Mouse (Mus musculus) splenic B cell, adult 2 months (primary cell): ENCODE measurements at regions not wholly inside any gene's neighbourhood (a gene's known extent, or its start where the extent isn't known, plus 50 kb on each side); places are given as distances from the start of the nearest gene placed in this dataset.
"Not testable (repeated sequence)": the region's sequence is repeated elsewhere in the genome, so short reads cannot be mapped to it uniquely, and the experiment has no call there.

ENCODE experiments used
- DNase-seq: peaks from one replicate; pipeline ENCODE4 v3.0.0-alpha.2; 2011; ENCODE audit warnings: low read depth, low spot score
- H3K27me3 ChIP-seq: 2 replicates; pipeline ENCODE4 v1.6.1; 2012; ENCODE audit warnings: mild to moderate bottlenecking, low read length, moderate library complexity, mixed read lengths; ENCODE audit not compliant: control insufficient read depth, poor library complexity, insufficient read depth, severe bottlenecking
- H3K36me3 ChIP-seq: 2 replicates; pipeline ENCODE4 v1.6.1; 2012; ENCODE audit warnings: mild to moderate bottlenecking, low read length, moderate library complexity, mixed read lengths; ENCODE audit not compliant: control insufficient read depth, poor library complexity, insufficient read depth, severe bottlenecking

GRCm38 (mm10) chr5:129385965-129386643 lies 114.9 kb upstream of the Sfswap start:
- H3K36me3 ChIP-seq, DNase-seq, H3K27me3 ChIP-seq: not testable (repeated sequence)

GRCm38 (mm10) chr5:129386671-129387070 lies 114.3 kb upstream of the Sfswap start:
- not testable (repeated sequence) for H3K36me3 ChIP-seq, DNase-seq, H3K27me3 ChIP-seq

GRCm38 (mm10) chr5:129387301-129387700 lies 113.7 kb upstream of the Sfswap start:
- DNase-seq: no peak
- no peaks in the 10 kb centered on the region for H3K27me3 ChIP-seq
- no peaks in the 10 kb centered on the region for H3K36me3 ChIP-seq

GRCm38 (mm10) chr5:129390921-129391371 lies 110.1 kb upstream of the Sfswap start:
- Histone ChIP-seq H3K36me3 (no peaks in the 10 kb centered on the region), H3K27me3 (no peaks in the 10 kb centered on the region)
- no peak for DNase-seq

DNA sequence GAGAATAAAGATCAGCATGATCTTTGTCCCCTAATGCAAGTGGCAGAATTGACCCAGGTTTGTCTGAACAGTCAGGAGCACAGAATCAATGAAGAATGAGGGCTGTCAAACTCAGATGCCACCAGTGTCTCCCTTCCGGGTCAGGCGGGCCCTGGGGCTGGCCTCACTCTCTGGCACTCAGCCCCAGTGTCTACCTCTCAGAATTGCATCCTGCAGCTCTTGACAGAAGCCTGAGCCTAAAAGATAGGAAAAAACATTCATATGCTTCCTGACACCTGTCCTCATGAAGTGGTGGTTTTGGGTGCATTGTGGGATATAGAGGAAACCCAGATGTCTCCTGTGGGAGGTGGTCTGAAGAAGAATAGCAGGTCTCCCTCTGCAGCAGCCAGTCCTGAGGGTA lies 107.9 kb upstream of the Sfswap start:
- Histone ChIP-seq H3K27me3 (no peaks in the 10 kb centered on the region), H3K36me3 (no peaks in the 10 kb centered on the region)
- DNase-seq: no peak

GRCm38 (mm10) chr5:129393606-129394255 lies 107.3 kb upstream of the Sfswap start:
- no peak for DNase-seq
- Histone ChIP-seq H3K27me3 (no peaks in the 10 kb centered on the region), H3K36me3 (no peaks in the 10 kb centered on the region)

DNA sequence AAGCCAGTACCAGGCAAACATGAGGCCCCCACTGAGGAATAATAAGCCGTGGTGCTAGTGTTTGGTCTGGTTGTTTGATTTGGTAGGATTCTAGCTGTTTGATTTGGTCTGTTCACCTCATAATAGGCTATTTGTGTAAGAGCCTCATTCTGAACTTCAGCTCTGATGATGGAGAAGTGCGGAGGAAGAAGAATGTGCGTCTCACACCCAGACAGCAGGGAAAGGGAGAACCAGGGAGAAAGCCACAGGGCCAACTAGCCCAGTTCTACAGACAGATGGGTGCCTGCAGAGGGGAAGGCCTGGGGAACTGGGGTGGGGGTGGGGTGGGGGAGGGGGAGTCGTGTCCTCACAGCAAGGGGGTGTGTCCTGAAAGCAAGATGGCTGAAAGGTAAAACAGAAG lies 106.6 kb upstream of the Sfswap start:
- Histone ChIP-seq H3K27me3 (no peaks in the 10 kb centered on the region), H3K36me3 (no peaks in the 10 kb centered on the region)
- no peak for DNase-seq

DNA sequence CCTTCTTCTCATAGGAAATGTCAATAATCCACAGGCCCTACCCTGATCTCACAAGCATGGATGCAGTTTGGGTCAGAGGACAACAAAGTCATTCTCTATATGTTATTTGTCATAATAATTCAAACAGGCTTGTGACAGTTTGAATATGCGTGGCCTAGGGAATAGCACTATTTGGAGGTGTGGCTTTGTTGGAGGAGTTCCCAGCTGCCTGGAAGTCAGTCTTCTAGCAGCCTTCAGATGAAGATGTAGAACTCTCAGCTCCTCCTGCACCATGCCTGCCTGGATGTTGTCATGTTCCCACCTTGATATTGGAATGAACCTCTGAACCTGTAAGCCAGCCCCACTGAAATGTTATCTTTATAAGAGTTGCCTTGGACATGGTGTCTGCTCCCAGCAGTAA lies 103.7 kb upstream of the Sfswap start:
- DNase-seq: no peak
- Histone ChIP-seq H3K36me3 (no peaks in the 10 kb centered on the region), H3K27me3 (no peaks in the 10 kb centered on the region)

- DNase-seq: no peak
Measured at GRCm38 (mm10) chr5:129406259-129406658, 94.8 kb upstream of the Sfswap start.

DNA sequence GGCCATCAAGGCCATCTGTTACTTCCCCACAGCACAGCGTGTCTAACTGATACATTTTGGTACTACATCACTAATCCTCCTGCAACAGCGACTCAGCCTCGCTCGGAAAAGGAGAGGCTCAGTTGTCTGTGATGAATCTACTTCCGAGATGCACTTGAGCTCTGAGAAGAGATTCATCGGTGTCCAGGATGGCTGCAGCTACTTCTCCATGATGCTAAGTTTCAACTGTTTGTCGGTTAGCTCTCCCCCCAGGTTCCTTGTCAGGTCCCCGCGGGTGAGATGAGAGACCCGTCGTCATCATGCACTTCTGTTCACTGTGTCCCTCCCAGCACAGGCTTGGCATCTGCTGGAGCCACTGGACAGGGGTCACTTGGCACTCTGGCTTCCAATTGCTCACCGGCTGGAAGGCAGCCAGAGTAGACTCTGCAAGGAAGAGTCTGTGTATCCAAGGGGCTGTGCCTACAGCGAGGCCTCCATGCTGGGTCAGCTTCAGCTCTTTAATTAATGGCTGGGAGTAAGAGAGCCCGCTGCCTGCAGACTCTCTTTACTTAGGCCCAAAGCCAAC lies 91.5 kb upstream of the Sfswap start:
- H3K36me3 ChIP-seq: no peaks in the 10 kb centered on the region
- no peak for DNase-seq
- no peaks in the 10 kb centered on the region for H3K27me3 ChIP-seq

More at GRCm38 (mm10) chr5:129406259-129406658, 94.8 kb upstream of the Sfswap start:
- Histone ChIP-seq H3K36me3 (no peaks in the 10 kb centered on the region), H3K27me3 (no peaks in the 10 kb centered on the region)

GRCm38 (mm10) chr5:129412161-129412560 lies 88.9 kb upstream of the Sfswap start:
- no peaks in the 10 kb centered on the region for H3K27me3 ChIP-seq
- H3K36me3 ChIP-seq: no peaks in the 10 kb centered on the region
- DNase-seq: no peak

DNA sequence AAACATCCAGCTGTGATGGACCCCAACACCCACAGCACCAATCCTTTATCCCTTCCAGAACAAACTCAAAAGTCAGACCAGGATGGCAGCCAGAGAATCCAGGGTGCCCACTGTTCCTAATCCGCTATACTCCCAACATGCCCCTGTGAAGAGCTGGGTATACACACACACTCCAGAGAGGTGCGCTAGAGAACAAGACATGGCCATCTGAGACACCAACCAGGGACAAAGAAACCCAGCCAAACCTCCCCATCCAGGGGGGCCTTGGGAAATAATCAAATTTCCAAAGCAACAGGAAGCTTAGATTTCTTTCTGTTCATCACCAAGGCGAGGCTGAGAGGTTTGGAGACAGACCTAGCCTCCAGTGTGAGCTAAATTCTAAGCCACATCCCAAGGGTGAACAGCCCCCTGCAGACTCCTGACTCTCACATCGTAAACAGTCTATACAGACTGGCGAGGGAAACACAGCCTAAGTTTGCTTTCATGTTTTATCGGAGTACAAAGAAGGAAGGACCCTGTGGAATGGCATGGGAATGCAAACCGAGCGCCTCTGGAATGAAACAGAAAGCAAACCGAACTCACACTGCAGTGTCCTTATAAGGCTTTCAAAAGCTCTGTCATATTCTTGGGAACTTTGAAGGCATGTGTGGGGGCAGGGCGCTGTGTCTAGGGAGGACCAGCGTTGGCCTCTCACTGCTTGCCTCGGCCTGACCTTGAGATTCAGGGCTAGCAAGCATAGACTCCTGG lies 85.9 kb upstream of the Sfswap start:
- no peaks in the 10 kb centered on the region for H3K27me3 ChIP-seq
- no peaks in the 10 kb centered on the region for H3K36me3 ChIP-seq
- no peak for DNase-seq

DNA sequence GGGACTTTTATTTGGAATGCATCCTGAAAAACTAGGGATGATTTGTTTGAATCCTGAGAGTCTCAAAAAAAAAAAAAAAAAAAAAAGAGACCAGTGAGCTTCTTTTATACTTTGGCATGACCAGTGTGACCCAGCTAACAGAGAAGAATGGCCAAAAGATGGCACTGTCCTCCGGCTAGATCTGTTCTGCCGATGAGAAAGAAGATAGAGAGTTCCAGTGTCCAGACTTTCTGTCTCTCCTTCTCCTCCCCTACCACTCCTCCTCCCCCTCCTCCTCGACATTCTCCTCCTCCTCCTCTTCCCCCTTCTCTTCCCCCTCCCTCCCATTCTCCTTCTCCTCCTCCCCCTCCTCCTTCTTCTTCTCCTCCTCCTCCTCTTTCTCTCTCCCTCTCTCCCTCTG lies 84.6 kb upstream of the Sfswap start:
- DNase-seq: no peak

DNA sequence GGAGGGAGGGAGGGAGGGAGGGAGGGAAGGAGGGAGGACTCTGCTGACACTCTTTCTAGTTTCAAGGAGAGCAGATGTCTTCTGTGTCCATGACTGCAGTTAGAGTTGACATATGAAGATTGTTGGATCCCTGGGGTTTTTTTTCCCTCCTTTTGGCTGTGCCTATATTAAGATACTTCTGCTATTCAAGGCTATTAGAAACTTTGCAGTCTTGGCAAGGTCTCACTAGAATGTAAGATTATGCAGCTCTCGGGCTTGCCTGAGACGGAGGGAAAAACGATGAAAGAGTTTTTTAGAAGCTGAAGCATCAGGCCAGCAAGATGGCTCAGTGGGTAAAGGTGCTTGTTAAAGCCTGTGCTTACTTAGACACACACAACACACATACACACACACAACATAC lies 83.5 kb upstream of the Sfswap start:
- H3K36me3 ChIP-seq: no peaks in the 10 kb centered on the region
- no peaks in the 10 kb centered on the region for H3K27me3 ChIP-seq
- no peak for DNase-seq

More for the DNA sequence above, 84.6 kb upstream of the Sfswap start:
- Histone ChIP-seq H3K27me3 (no peaks in the 10 kb centered on the region), H3K36me3 (no peaks in the 10 kb centered on the region)

DNA sequence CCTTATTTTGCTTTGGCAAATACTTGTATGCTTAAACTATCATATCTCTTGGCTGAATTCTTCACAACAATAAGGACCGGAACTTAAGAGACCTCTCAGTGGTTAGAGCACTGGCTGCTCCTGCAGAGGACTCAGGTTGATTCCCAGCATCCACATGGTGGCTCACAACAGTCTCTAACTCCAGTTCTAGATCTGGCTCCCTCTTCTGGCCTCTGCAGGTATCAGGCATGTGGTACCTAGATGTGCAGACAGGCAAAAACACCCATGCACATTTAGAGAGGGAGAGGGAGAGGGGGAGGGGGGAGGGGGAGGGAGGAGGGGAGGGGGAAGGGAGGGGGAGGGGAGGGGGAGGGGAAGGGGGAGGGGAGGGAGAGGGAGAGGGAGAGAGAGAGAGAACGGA lies 80.0 kb upstream of the Sfswap start:
- no peak for DNase-seq
- no peaks in the 10 kb centered on the region for H3K27me3 ChIP-seq
- no peaks in the 10 kb centered on the region for H3K36me3 ChIP-seq
